Mouse (Mus musculus) spleen, adult 2 months (tissue): ENCODE data around the gene Tfap4.

Experiments used
- CTCF ChIP-seq: fragments of 200-500 bp; IDR thresholded peaks from 2 replicates; pipeline ENCODE4 v1.5.1; 2011; ENCODE audit warnings: mild to moderate bottlenecking, inconsistent platforms; ENCODE audit not compliant: insufficient read depth, insufficient read length, insufficient replicate concordance; ENCODE audit errors: extremely low read depth
- POLR2A ChIP-seq: fragments of 200-500 bp; IDR thresholded peaks from 2 replicates; pipeline ENCODE4 v1.6.1; 2011; ENCODE audit warnings: low read depth, low read length, inconsistent platforms

GRCm38 (mm10) chr16:4597296-4597695 is 37.6 kb upstream of the Tfap4 start:
- TF ChIP-seq CTCF: no peak
- TF ChIP-seq POLR2A: no peak
